Mouse (Mus musculus) megakaryocyte, embryonic 14.5 days (primary cell): ENCODE results near the gene Mblac1. TPM values are rescaled to one million over a fixed set of nuclear protein-coding genes. Genes with fewer than 3 reads are reported as not detected.

ENCODE experiments used
- H3K27me3 ChIP-seq: replicated peaks from 2 replicates; pipeline ENCODE3; 2012; ENCODE audit warnings: inconsistent platforms
- H3K36me3 ChIP-seq: replicated peaks from 2 replicates; pipeline ENCODE3; 2012; ENCODE audit warnings: low read length, inconsistent platforms, mixed read lengths
- H3K4me1 ChIP-seq: 2 replicates; pipeline ENCODE4 v1.6.1; 2012; ENCODE audit warnings: inconsistent platforms
- H3K4me3 ChIP-seq: replicated peaks from 2 replicates; pipeline ENCODE3; 2012; ENCODE audit warnings: moderate library complexity, mild to moderate bottlenecking, inconsistent platforms
- H3K9me3 ChIP-seq: 2 replicates; pipeline ENCODE4 v1.6.1; 2012; ENCODE audit warnings: inconsistent platforms
- FLI1 ChIP-seq: IDR thresholded peaks from 2 replicates; pipeline ENCODE4 v1.6.1; 2012; ENCODE audit warnings: low read length, inconsistent platforms, mixed read lengths
- GATA1 ChIP-seq: IDR thresholded peaks from 3 replicates; pipeline ENCODE4 v1.6.1; 2012; ENCODE audit warnings: mixed read lengths, low read length, inconsistent platforms, borderline replicate concordance
- polyA plus RNA-seq: library from polyadenylated mRNA; stranded (reverse); fragments of >175 nt; gene quantifications from 2 replicates; pipeline ENCODE4 v1.2.3, GENCODE M21; 2012; ENCODE audit warnings: low replicate concordance; ENCODE audit not compliant: insufficient read depth

Gene Mblac1
- polyA plus RNA-seq = 3.8 TPM in 1 of 2 replicates, not detected in the other

GRCm38 (mm10) chr5:138193771-138194727 is at the start of gene Mblac1:
Mblac1 (plus strand) TSS chr5:138194314.
- H3K36me3 ChIP-seq = peaks cover 35% of the 10 kb centered on the region
- TF ChIP-seq GATA1 = no peak
- TF ChIP-seq FLI1 = no peak

DNA sequence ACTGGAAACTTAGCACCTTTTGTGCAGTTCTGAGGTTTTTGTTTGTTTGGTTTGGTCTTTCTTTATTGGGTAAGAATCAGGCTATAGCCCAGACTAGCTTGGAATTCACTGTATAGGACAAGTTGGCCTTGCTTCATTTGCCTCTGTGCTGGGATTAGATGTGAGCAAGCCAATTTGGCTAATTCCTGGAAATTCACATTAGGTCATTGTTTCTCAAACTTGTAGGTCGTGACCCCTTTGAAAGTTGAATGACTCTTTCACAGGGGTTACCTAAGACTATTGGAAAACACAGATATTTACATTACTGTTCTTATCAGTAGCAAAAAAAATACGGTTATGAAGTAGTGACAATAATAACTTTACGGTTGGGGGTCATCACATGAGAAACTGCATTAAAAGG is 39.7 kb upstream of the Mblac1 start:
- TF ChIP-seq FLI1 = no peak
- H3K36me3 ChIP-seq = peaks cover 32% of the 10 kb centered on the region
- H3K9me3 ChIP-seq = no peaks in the 10 kb centered on the region
- H3K4me3 ChIP-seq = peak overlapping the region; percentile 96
- H3K4me1 ChIP-seq = peaks cover 31% of the 10 kb centered on the region
- H3K27me3 ChIP-seq = no peaks in the 10 kb centered on the region

More at GRCm38 (mm10) chr5:138193771-138194727, at the start of gene Mblac1:
- Histone ChIP-seq H3K4me1 (peaks cover 29% of the 10 kb centered on the region), H3K4me3 (peak within 1 kb of the TSS; percentile 97), H3K27me3 (peaks cover 5% of the 10 kb centered on the region), H3K9me3 (no peaks in the 10 kb centered on the region)

DNA sequence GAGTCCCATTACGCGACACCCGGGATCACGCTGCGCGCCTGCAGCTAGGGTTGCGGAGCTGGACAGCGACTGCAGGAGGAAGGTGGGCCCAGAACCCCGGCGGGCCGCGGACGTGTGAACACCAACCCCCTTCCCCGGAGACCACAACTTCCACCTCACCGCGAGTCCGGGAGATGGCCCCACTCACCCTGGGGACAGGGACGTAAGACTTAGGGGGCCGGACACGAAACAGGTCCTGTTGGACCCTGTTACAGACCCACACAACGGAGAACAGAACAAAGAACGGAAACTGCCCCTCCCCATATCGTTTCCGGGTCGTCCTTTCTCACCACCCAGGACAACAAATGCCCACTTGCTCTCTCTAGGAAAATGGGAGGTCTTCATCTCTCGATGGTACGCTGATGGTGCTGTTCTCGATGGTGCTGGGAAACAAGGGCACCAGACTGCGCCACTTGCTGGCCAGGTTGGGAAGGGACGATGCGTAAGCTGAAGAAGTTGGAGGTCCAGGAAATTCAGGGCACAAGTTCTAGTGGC is 38.6 kb upstream of the Mblac1 start, which contains the start of gene Zfp113:
Zfp113 (minus strand) TSS at position 302 of the 534 bp plus-strand sequence.
- H3K4me1 ChIP-seq = peaks cover 35% of the 10 kb centered on the region
- H3K9me3 ChIP-seq = no peaks in the 10 kb centered on the region
- H3K4me3 ChIP-seq = peak within 1 kb of the TSS; percentile 96
- peak; percentile 58; the same call in 1 of the 2 replicates for TF ChIP-seq FLI1
- no peak for TF ChIP-seq GATA1
- peaks cover 26% of the 10 kb centered on the region for H3K36me3 ChIP-seq
- H3K27me3 ChIP-seq = no peaks in the 10 kb centered on the region

GRCm38 (mm10) chr5:138160224-138160762 is 33.8 kb upstream of the Mblac1 start:
- Histone ChIP-seq H3K9me3 (no peaks in the 10 kb centered on the region), H3K27me3 (no peaks in the 10 kb centered on the region), H3K4me1 (peaks cover 43% of the 10 kb centered on the region), H3K4me3 (peak overlapping the region; percentile 98), H3K36me3 (peaks cover 34% of the 10 kb centered on the region)
- TF ChIP-seq GATA1 (no peak), FLI1 (no peak)

- Histone ChIP-seq H3K27me3 (no peaks in the 10 kb centered on the region), H3K4me3 (peak within 1 kb of the TSS; percentile 98), H3K4me1 (peaks cover 45% of the 10 kb centered on the region), H3K36me3 (peaks cover 41% of the 10 kb centered on the region), H3K9me3 (no peaks in the 10 kb centered on the region)
- TF ChIP-seq GATA1 (no peak), FLI1 (no peak)
These were observed 33.1 kb upstream of the Mblac1 start, which contains the start of gene Cops6 for GRCm38 (mm10) chr5:138160842-138161665. Cops6 (plus strand) TSS chr5:138161071.

DNA sequence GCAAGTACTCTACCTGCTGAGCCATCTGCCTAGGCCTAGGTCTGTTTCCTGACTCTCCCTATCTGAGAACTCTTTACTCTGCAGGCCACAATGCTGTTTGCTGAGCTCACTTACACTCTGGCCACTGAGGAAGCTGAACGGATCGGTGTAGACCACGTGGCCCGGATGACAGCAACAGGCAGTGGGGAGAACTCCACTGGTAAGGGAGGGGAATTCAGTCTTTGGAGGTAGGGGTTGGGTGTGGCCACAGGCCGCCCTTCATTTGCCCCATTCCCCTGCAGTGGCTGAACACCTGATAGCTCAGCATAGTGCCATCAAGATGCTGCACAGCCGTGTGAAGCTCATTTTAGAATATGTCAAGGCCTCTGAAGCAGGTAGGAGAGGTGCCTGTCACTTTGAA is 31.1 kb upstream of the Mblac1 start:
- peaks cover 61% of the 10 kb centered on the region for H3K36me3 ChIP-seq
- TF ChIP-seq FLI1 (no peak), GATA1 (no peak)
- peaks cover 53% of the 10 kb centered on the region for H3K4me1 ChIP-seq
- no peaks in the 10 kb centered on the region for H3K27me3 ChIP-seq
- H3K4me3 ChIP-seq = peak overlapping the region; percentile 38
- no peaks in the 10 kb centered on the region for H3K9me3 ChIP-seq

GRCm38 (mm10) chr5:138163610-138164009 is 30.5 kb upstream of the Mblac1 start:
- Histone ChIP-seq H3K27me3 (no peaks in the 10 kb centered on the region), H3K4me3 (no peak overlapping the region), H3K9me3 (no peaks in the 10 kb centered on the region), H3K4me1 (peaks cover 53% of the 10 kb centered on the region), H3K36me3 (peaks cover 67% of the 10 kb centered on the region)
- TF ChIP-seq GATA1 (no peak), FLI1 (no peak)

- peaks cover 59% of the 10 kb centered on the region for H3K4me1 ChIP-seq
- H3K27me3 ChIP-seq = no peaks in the 10 kb centered on the region
- no peaks in the 10 kb centered on the region for H3K9me3 ChIP-seq
- peaks cover 80% of the 10 kb centered on the region for H3K36me3 ChIP-seq
- TF ChIP-seq FLI1 (no peak), GATA1 (no peak)
- no peak overlapping the region for H3K4me3 ChIP-seq
These were observed 28.5 kb upstream of the Mblac1 start for GRCm38 (mm10) chr5:138165594-138165993.

DNA sequence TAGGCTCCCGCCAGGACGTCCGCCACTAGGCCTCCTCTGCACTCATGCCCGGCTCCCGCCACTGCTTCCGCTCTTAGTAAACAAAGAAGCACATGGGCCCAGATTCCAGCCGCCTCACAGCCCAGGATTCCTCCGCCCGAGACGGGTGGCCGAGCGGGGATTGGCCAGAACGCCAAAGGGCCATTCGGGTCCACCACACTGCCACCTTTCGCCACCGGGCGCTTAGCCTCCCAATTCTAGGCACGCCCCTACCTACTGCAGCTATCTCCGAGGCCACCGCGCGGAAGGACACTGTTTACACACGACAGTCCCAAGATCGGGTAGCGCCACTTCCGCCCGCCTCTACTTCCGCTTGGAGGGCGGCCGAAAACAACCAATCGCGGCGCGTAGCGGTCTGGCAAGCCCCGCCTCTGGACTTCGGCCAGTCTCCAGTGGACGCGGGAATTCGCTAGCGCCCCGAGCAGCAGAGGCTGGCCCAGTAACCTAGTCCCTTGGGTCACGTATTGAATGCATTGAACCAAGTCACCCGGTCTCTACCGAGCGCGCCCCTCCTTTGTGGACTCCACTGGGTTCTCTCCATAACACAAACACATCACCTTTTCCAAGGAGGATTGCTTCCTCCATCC is 23.1 kb upstream of the Mblac1 start:
- Histone ChIP-seq H3K4me3 (peak overlapping the region; percentile 99), H3K27me3 (no peaks in the 10 kb centered on the region), H3K36me3 (peaks cover 68% of the 10 kb centered on the region), H3K4me1 (peaks cover 32% of the 10 kb centered on the region), H3K9me3 (no peaks in the 10 kb centered on the region)
- peak; percentile 67; the same call in 1 of the 2 replicates for TF ChIP-seq FLI1
- no peak for TF ChIP-seq GATA1
